Comparison of ENCODE assay signal across 9 mouse cellular contexts in the genomic region with DNA sequence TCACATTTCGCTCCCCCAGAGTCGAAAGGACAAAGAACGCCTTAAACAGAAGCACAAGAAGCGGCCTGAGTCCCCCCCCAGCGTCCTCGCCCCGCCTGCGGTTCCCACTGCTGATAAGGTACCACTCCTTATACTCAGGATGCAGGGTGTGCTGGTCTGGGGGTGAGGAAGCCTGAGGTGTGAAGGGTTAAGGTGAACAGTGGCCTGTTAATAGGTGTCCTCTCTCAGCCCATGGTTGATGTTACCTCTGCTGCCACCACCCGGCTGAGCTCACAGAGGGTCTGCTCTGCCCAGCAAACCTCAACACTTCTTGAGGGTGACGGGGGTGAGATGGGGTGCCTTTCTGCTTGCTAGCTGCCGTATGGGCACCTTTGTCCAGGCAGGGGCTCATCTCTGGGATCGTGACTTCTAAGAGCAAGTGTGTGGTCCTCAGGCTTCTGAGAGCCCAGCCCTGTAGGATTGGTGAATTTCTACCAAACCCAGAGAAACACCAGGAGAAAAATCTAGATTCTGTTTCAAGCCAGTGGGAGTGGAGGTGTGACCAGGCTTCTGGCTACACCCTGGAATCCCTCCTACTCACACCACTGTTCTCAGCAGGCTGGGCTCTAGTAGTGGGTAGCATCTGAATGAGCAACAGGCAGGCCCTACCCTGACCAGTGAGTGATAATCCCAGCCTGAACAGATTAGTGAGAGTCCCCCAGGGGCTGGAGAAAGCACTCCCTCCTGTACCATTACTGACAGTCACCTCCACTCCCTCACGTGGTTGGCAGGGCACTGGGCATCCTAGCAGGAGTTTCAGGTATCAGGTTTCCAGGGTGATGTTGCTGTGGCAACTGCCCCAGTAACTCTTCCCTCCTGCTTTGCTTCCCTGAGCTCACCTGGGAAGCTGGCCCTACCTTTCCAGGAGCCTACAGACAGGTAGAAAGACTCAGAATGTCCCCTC. TPM values are rescaled to one million over a fixed set of nuclear protein-coding genes. Genes with fewer than 3 reads are reported as not detected.
DNase-seq lines count a peak whose midpoint lies in the region; ATAC-seq and TF ChIP-seq lines count a peak whose summit lies in the region.
"Had no signal": no experiment of that assay in that cellular context is flagged by ENCODE, and none has a peak within 500 bp of the region (broad histone marks: within the 10 kb centered on the region; RNA-seq: fewer than 3 reads in every experiment).

No protein-coding gene starts in this region.

- whole genome bisulfite sequencing in cerebellum, adult 2 months: 61% methylated on average over 13 of the region's 13 CpGs
- WGBS in kidney, embryonic 14.5 days: 71% methylated on average over 13 of the region's 13 CpGs
- WGBS in stomach, postnatal 0 days: 62% methylated on average over 13 of the region's 13 CpGs

- 0 out of 2 replicates have a peak, but pooled peaks have one; percentile 15 for TF ChIP-seq CTCF in cerebellum, adult 2 months (IDR thresholded peaks at IDR 0.05; ENCODE audit: borderline replicate concordance, insufficient read depth, low read depth, low read length)
- TF ChIP-seq CTCF in stomach, postnatal 0 days (IDR thresholded peaks at IDR 0.05; ENCODE audit: low read depth): 0 out of 2 replicates have a peak, but pooled peaks have one; percentile 30

- ATAC-seq in kidney, embryonic 14.5 days (ENCODE audit: low FRiP score, low TSS enrichment): no peak
- ATAC-seq in stomach, postnatal 0 days (ENCODE audit: low FRiP score, low TSS enrichment): no peak
- ATAC-seq: Patski had no signal

- H3K9ac ChIP-seq in kidney, embryonic 14.5 days (ENCODE audit: low read depth, low read length): no peak overlapping the region
- H3K9ac ChIP-seq in stomach, postnatal 0 days (ENCODE audit: low read length): no peak overlapping the region; the same call in 1 of the 2 replicates

- peaks cover 29% of the 10 kb centered on the region for H3K4me1 ChIP-seq in cerebellum, adult 2 months (ENCODE audit: control insufficient read depth, insufficient read depth, low read length)
- peaks cover 27% of the 10 kb centered on the region for H3K4me1 ChIP-seq in kidney, embryonic 14.5 days (ENCODE audit: control insufficient read depth, insufficient read depth, low read length)
- H3K4me1 ChIP-seq in stomach, postnatal 0 days (replicated peaks; ENCODE audit: control insufficient read depth, insufficient read depth): no peaks in the 10 kb centered on the region

- no peaks in the 10 kb centered on the region for H3K27me3 ChIP-seq in cerebellum, adult 2 months (ENCODE audit: control insufficient read depth, insufficient read depth, low read length)
- H3K27me3 ChIP-seq in kidney, embryonic 14.5 days (ENCODE audit: control insufficient read depth, insufficient read depth, low read length): no peaks in the 10 kb centered on the region
- H3K27me3 ChIP-seq in stomach, postnatal 0 days (ENCODE audit: control insufficient read depth, insufficient read depth, low read length): no peaks in the 10 kb centered on the region
- H3K27me3 ChIP-seq: Patski had no signal

- H3K4me3 ChIP-seq in cerebellum, adult 2 months (replicated peaks; ENCODE audit: insufficient read depth, low read depth, low read length): no peak overlapping the region
- no peak overlapping the region for H3K4me3 ChIP-seq in kidney, embryonic 14.5 days (ENCODE audit: low read length)
- H3K4me3 ChIP-seq in stomach, postnatal 0 days (ENCODE audit: low read depth, low read length): no peak overlapping the region

- no peak overlapping the region for H3K27ac ChIP-seq in cerebellum, adult 2 months (ENCODE audit: insufficient read depth, low read length)
- peak overlapping the region; percentile 42; the same call in 1 of the 2 replicates for H3K27ac ChIP-seq in kidney, embryonic 14.5 days (ENCODE audit: low read depth, low read length)
- no peak overlapping the region for H3K27ac ChIP-seq in stomach, postnatal 0 days (replicated peaks)

- no peak overlapping the region for H3K4me2 ChIP-seq in kidney, embryonic 14.5 days (replicated peaks; ENCODE audit: low read depth, low read length)
- no peak overlapping the region; the same call in 1 of the 2 replicates for H3K4me2 ChIP-seq in stomach, postnatal 0 days (replicated peaks; ENCODE audit: low read depth)

- H3K9me3 ChIP-seq in kidney, embryonic 14.5 days (ENCODE audit: control insufficient read depth, low read length): no peaks in the 10 kb centered on the region
- H3K9me3 ChIP-seq in stomach, postnatal 0 days (ENCODE audit: control insufficient read depth, low read length): no peaks in the 10 kb centered on the region

- no peak for TF ChIP-seq EP300 in stomach, postnatal 0 days (optimal IDR thresholded peaks at IDR 0.05)

- TF ChIP-seq POLR2A in cerebellum, adult 2 months (IDR thresholded peaks at IDR 0.05; ENCODE audit: borderline replicate concordance, insufficient read depth, low read length): no peak

- peaks cover 94% of the 10 kb centered on the region for H3K36me3 ChIP-seq in kidney, embryonic 14.5 days (ENCODE audit: control insufficient read depth, insufficient read depth, low read length)
- H3K36me3 ChIP-seq in stomach, postnatal 0 days (ENCODE audit: control insufficient read depth, insufficient read depth, low read length): peaks cover 17% of the 10 kb centered on the region

- no peak for DNase-seq in cerebellum, adult 2 months
- no peak for DNase-seq in cerebellum, adult 9-10 months
- no peak for DNase-seq in kidney, adult 11 months
- peak; percentile 38 for DNase-seq in right cerebral cortex, postnatal 25 days
- no peak for DNase-seq in right cerebral cortex, postnatal 14 days
- no peak for DNase-seq in stomach, postnatal 0 days (ENCODE audit: low spot score)
- no peak for DNase-seq in spleen, adult 12 weeks (ENCODE audit: low spot score)

RNA-seq across cellular contexts. Expression of gene Mllt6, which starts 7.3 kb away (rescaled TPM):
- 68.4 and 69.3 TPM in 2 replicates for polyA plus RNA-seq in cerebellum, adult 2 months (2012; rRNA removed)
- 5.7 and 10.0 TPM in 2 replicates for polyA plus RNA-seq in kidney, embryonic 14.5 days (2014; fragmentation: Nextera tagmentation; extraction: Ambion mirVana)
- polyA plus RNA-seq in stomach, postnatal 0 days (2015; fragmentation: Nextera tagmentation; extraction: Ambion mirVana): 1.1 TPM in 2 replicates

RNA-seq across cellular contexts. Expression of gene Cisd3, which starts 15.1 kb away (rescaled TPM):
- 70.2 and 72.2 TPM in 2 replicates for polyA plus RNA-seq in cerebellum, adult 2 months (2012; rRNA removed)
- 30.5 and 34.2 TPM in 2 replicates for polyA plus RNA-seq in kidney, embryonic 14.5 days (2014; fragmentation: Nextera tagmentation; extraction: Ambion mirVana)
- 44.2 TPM in 2 replicates for polyA plus RNA-seq in stomach, postnatal 0 days (2015; fragmentation: Nextera tagmentation; extraction: Ambion mirVana)

RNA-seq across cellular contexts. Expression of gene Pcgf2, which starts 29.8 kb away (rescaled TPM):
- polyA plus RNA-seq in cerebellum, adult 2 months (2012; rRNA removed): 54.3 and 59.5 TPM in 2 replicates
- polyA plus RNA-seq in kidney, embryonic 14.5 days (2014; fragmentation: Nextera tagmentation; extraction: Ambion mirVana): 19.3 and 23.1 TPM in 2 replicates
- polyA plus RNA-seq in stomach, postnatal 0 days (2015; fragmentation: Nextera tagmentation; extraction: Ambion mirVana): 5.9 and 6.6 TPM in 2 replicates

RNA-seq across cellular contexts. Expression of gene Psmb3, which starts 32.7 kb away (rescaled TPM):
- polyA plus RNA-seq in cerebellum, adult 2 months (2012; rRNA removed): 291 and 295 TPM in 2 replicates
- polyA plus RNA-seq in kidney, embryonic 14.5 days (2014; fragmentation: Nextera tagmentation; extraction: Ambion mirVana): 525 and 539 TPM in 2 replicates
- 405 and 438 TPM in 2 replicates for polyA plus RNA-seq in stomach, postnatal 0 days (2015; fragmentation: Nextera tagmentation; extraction: Ambion mirVana)

RNA-seq across cellular contexts. Expression of gene Epop, which starts 41.0 kb away (rescaled TPM):
- polyA plus RNA-seq in cerebellum, adult 2 months (2012; rRNA removed): 4.1 and 5.4 TPM in 2 replicates
- polyA plus RNA-seq in kidney, embryonic 14.5 days (2014; fragmentation: Nextera tagmentation; extraction: Ambion mirVana): 6.3 and 6.9 TPM in 2 replicates
- 9.7 and 10.8 TPM in 2 replicates for polyA plus RNA-seq in stomach, postnatal 0 days (2015; fragmentation: Nextera tagmentation; extraction: Ambion mirVana)
